Mouse (Mus musculus) spleen, adult 2 months (tissue): Measurements from ENCODE around the gene Npnt. TPM values are rescaled to one million over a fixed set of nuclear protein-coding genes. Genes with fewer than 3 reads are reported as not detected.

ENCODE experiments used
- DNase-seq, 2 experiments: peaks; one replicate each; pipeline versions ENCODE4 v3.0.0 to v3.0.0-alpha.2; 2012 to 2021; ENCODE audit warnings: low spot score in 2 of 2, low read depth in 1 of 2
- H3K27ac ChIP-seq: fragments of 200-500 bp; 2 replicates; pipeline ENCODE4 v1.5.1; 2012; ENCODE audit warnings: low read length, inconsistent platforms; ENCODE audit not compliant: insufficient read depth
- H3K27me3 ChIP-seq: fragments of 200-500 bp; 2 replicates; pipeline ENCODE4 v1.6.1; 2012; ENCODE audit warnings: mild to moderate bottlenecking, moderate library complexity, low read length, inconsistent platforms; ENCODE audit not compliant: control insufficient read depth, insufficient read depth
- H3K36me3 ChIP-seq: fragments of 200-500 bp; 2 replicates; pipeline ENCODE4 v1.6.1; 2012; ENCODE audit warnings: mild to moderate bottlenecking, low read length, inconsistent platforms; ENCODE audit not compliant: control insufficient read depth, insufficient read depth
- H3K4me1 ChIP-seq: fragments of 200-500 bp; 2 replicates; pipeline ENCODE4 v1.6.1; 2011; ENCODE audit warnings: inconsistent platforms; ENCODE audit not compliant: control insufficient read depth, insufficient read depth, insufficient read length
- H3K4me3 ChIP-seq: fragments of 200-500 bp; 2 replicates; pipeline ENCODE4 v1.5.1; 2011; ENCODE audit warnings: mild to moderate bottlenecking, inconsistent platforms; ENCODE audit not compliant: insufficient read depth, insufficient read length; ENCODE audit errors: extremely low read depth
- CTCF ChIP-seq: fragments of 200-500 bp; IDR thresholded peaks from 2 replicates; pipeline ENCODE4 v1.5.1; 2011; ENCODE audit warnings: mild to moderate bottlenecking, inconsistent platforms; ENCODE audit not compliant: insufficient read depth, insufficient read length, insufficient replicate concordance; ENCODE audit errors: extremely low read depth
- POLR2A ChIP-seq: fragments of 200-500 bp; IDR thresholded peaks from 2 replicates; pipeline ENCODE4 v1.6.1; 2011; ENCODE audit warnings: low read depth, low read length, inconsistent platforms
- WGBS: fragments of 180-500 bp; shearing (Covaris S2); methylation state at CpG from one replicate; pipeline ENCODE4 v1.1.7; 2018; 5-methylcytosine and 5-hydroxymethylcytosine counted together
- polyA plus RNA-seq: library from polyadenylated mRNA; depleted of rRNA; stranded (reverse); fragments of >200 nt; gene quantifications from 2 replicates; pipeline ENCODE4 v1.2.3, GENCODE M21; 2012

Gene Npnt
- polyA plus RNA-seq, 1 experiment, result 42.8 TPM

DNA sequence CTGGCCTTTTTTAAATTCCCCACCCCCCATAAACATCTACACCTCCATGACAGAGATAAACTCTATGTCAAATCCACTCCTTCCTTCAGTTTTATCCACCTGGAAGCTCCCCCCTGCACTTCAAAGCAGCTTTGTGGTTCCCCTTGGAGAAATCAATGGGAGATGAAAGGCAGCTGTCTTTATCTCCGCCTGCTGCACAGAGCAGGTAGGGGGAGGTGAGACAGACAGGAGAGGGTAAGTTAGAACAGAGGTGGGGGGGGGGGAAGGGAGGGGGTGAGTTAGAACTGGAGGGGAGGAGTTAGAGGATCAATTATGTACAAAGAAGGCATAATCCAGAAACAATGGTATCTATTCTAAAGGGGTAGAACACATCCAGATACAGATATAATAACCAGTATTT lies 98.7 kb downstream of the Npnt start:
- Histone ChIP-seq H3K4me3 (no peak overlapping the region), H3K27me3 (no peaks in the 10 kb centered on the region), H3K36me3 (no peaks in the 10 kb centered on the region), H3K27ac (no peak overlapping the region), H3K4me1 (no peaks in the 10 kb centered on the region)
- no peak for DNase-seq
- WGBS, result 86% methylated on average over 1 of the region's 1 CpGs
- TF ChIP-seq POLR2A (no peak), CTCF (no peak)

GRCm38 (mm10) chr3:132850431-132850830 lies 99.7 kb downstream of the Npnt start:
- TF ChIP-seq POLR2A (no peak), CTCF (no peak)
- H3K4me3 ChIP-seq, result no peak overlapping the region
- WGBS, result 86% methylated on average over 2 of the region's 2 CpGs

DNA sequence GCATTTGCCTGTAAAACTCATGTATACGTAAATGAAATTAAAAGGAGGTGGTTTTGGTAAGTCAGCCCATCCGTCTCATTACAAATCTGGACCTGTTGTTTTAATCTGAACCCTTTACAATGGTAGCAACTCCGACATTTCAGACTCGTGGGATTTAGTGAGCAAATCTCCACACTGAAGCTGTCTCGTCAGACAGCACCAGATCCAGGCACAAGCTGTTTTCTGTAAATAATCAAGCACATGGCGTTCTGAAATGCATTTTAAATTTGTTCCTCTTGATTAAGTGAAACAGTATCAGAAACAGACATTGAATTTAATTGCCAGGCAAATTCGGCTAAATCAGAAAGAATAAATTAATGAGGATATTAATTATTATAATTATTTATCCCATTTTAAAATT lies 100.4 kb downstream of the Npnt start:
- no peaks in the 10 kb centered on the region for H3K27me3 ChIP-seq
- TF ChIP-seq POLR2A, result no peak
- TF ChIP-seq CTCF, result no peak
- 85% methylated on average over 7 of the region's 7 CpGs for WGBS
- no peaks in the 10 kb centered on the region for H3K36me3 ChIP-seq
- no peak for DNase-seq
- no peaks in the 10 kb centered on the region for H3K4me1 ChIP-seq
- H3K4me3 ChIP-seq, result no peak overlapping the region
- H3K27ac ChIP-seq, result no peak overlapping the region

More at GRCm38 (mm10) chr3:132850431-132850830, 99.7 kb downstream of the Npnt start:
- Histone ChIP-seq H3K27ac (no peak overlapping the region), H3K4me1 (no peaks in the 10 kb centered on the region), H3K27me3 (no peaks in the 10 kb centered on the region), H3K36me3 (no peaks in the 10 kb centered on the region)
- no peak for DNase-seq

GRCm38 (mm10) chr3:132842676-132843075 lies 107.4 kb downstream of the Npnt start:
- DNase-seq, result no peak
- TF ChIP-seq POLR2A, result no peak
- TF ChIP-seq CTCF, result no peak
- no peak overlapping the region for H3K4me3 ChIP-seq
- 96% methylated on average over 6 of the region's 6 CpGs for WGBS
- no peaks in the 10 kb centered on the region for H3K4me1 ChIP-seq
- H3K27me3 ChIP-seq, result no peaks in the 10 kb centered on the region
- H3K36me3 ChIP-seq, result peaks cover 16% of the 10 kb centered on the region
- no peak overlapping the region for H3K27ac ChIP-seq

DNA sequence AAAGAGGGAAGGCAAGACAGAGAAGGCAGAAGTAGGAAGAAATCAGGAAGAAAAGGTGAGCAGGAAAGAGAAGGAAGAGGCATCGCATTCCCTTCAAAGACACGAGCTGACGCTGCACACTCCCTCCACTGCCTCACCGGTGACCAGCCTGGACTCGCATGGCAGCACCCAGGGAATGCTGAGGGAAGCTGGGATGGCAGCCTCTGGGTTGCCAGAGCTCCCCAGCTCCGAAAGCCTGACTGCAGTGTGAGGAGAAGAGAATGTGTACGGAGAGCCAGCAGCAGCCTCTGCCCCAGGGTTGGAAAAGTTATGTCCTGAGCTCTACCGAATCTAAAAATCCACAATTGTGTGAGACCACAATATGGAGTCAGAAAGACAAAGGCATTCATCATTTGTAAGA lies 110.6 kb downstream of the Npnt start:
- 94% methylated on average over 8 of the region's 8 CpGs for WGBS
- DNase-seq, result no peak
- H3K4me3 ChIP-seq, result no peak overlapping the region
- TF ChIP-seq CTCF (no peak), POLR2A (no peak)
- no peaks in the 10 kb centered on the region for H3K4me1 ChIP-seq
- H3K27ac ChIP-seq, result no peak overlapping the region
- H3K27me3 ChIP-seq, result no peaks in the 10 kb centered on the region
- peaks cover 16% of the 10 kb centered on the region for H3K36me3 ChIP-seq

DNA sequence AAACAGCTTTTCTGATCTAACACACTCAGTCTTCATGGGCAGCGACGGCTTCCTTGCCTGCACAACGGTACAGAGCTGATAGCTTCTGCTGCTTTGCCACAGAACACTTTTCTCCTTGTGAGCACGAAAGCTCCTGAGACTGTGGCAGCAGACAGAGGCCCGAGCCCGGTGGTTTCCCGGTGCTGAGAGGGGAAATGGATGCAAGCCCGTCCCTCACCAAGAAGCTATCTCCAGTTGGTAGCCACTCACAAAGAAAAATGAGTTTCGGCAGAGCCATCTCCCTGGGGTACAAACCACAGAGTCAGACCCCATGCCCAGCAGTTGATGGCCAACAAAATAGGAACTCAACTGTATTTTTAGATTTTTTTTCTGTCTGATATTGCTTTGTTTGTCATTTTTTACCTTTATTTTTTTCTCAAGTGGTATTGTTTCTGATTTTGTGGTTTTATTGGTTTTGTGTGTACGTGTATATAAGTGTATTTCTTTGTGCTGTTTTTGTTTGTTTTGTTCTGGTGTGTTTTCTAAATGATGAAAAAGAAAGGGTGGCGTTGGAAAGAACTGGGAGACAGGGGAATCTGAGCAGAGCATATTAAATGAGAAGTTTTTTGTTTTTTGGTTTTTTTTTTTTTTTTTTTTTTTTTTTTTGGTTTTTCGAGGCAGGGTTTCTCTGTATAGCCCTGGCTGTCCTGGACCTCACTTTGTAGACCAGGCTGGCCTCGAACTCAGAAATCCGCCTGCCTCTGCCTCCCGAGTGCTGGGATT lies 111.3 kb downstream of the Npnt start:
- no peak for TF ChIP-seq CTCF
- TF ChIP-seq POLR2A, result no peak
- H3K27ac ChIP-seq, result no peak overlapping the region
- H3K27me3 ChIP-seq, result no peaks in the 10 kb centered on the region
- no peak overlapping the region for H3K4me3 ChIP-seq
- no peaks in the 10 kb centered on the region for H3K4me1 ChIP-seq
- H3K36me3 ChIP-seq, result peaks cover 16% of the 10 kb centered on the region
- 84% methylated on average over 15 of the region's 15 CpGs for WGBS
- no peak for DNase-seq

- H3K27ac ChIP-seq, result no peak overlapping the region
- H3K4me3 ChIP-seq, result no peak overlapping the region
- TF ChIP-seq POLR2A (no peak), CTCF (no peak)
- H3K4me1 ChIP-seq, result no peaks in the 10 kb centered on the region
- DNase-seq, result no peak
- WGBS, result 89% methylated on average over 4 of the region's 4 CpGs
- peaks cover 15% of the 10 kb centered on the region for H3K36me3 ChIP-seq
- no peaks in the 10 kb centered on the region for H3K27me3 ChIP-seq
Observed at GRCm38 (mm10) chr3:132837134-132837533, 113.0 kb downstream of the Npnt start.
